Mouse (Mus musculus) heart, adult 11 months (tissue): ENCODE results near the gene C4b.
"Not testable (repeated sequence)": the region's sequence is repeated elsewhere in the genome, so short reads cannot be mapped to it uniquely, and the experiment has no call there.

ENCODE experiments used
- DNase-seq: peaks from one replicate; pipeline ENCODE4 v3.0.0; 2022

C4b gene

GRCm38 (mm10) chr17:34743719-34744118, at the start of gene C4b:
Gene C4b (minus strand): TSS chr17:34743882.
- DNase-seq = peak; percentile 96

DNA sequence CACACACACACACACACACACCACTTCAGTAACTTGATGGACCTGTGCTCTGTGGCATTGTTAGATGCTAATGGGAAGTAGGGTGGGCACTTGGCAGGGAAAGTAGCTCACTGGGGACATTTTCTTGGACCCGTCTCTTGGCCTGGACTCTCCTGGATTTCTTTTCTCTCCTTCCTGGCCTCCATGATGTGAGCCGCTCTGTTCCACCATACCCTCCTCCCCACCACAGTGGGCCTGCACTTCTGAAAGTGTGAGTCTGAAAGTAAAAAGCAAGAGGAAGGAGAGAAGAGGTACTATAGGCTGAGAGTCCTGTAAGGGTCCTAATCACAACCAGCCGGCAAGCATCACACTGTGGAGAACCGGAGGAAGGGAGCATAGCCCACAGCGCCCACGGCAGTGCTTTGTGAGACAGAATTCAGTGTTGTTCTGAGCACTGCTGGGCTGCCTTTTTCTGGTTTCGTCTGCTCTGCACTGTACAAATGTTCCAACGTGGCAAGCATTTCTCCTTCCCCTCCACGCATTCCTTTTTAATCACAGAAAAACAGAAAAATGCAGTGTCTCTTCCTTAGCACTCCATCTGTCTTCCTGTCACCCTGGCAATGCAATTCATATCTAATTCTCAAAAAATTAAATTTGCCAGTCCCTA, 34.1 kb upstream of the C4b start:
- DNase-seq = peak; percentile 59

GRCm38 (mm10) chr17:34761471-34761870, 17.8 kb upstream of the C4b start:
- peak; percentile 91 for DNase-seq

DNA sequence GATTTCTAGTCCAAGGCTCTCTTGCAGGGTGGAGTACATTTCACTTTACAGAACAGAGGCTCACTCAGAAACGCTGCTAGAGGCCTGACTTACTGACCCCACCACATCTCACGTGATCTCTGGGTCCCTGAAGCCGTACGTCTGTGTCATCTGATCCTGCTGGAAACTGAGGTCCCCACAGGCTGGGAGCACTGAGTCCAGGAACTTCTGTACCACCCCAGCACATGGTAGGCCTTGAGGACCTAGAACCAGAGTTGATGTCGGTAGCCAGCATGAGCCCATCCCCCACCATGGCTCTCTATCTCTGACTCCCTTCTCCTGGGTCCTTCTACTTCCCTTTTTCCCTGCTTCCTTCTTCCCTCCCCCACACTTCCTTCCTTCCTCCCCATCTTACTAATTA, 2.8 kb upstream of the C4b start:
- DNase-seq = peak; percentile 96

- peak; percentile 88 for DNase-seq
These were observed 1.5 kb upstream of the C4b start for GRCm38 (mm10) chr17:34745166-34745565.

DNA sequence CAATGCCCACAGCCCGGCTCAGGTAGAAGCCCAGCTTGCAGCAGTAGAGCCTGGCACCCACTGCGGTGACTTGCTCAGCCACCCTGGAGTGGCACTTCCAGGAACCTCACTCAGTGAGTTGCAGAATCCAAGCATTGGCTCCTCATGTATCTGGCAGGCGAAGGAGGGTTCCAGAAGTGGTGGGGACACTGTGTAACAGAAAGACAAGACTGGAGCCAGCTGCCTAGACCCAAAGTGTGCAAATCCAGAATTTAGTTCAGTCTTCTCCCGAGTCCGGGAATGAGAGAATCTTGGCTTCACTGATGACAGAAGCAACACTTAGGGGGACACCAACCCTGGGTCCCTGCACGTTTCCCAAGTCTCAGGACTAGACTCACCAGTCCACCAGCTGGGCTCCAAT, 929 bp upstream of the C4b start:
- peak; percentile 91 for DNase-seq

DNA sequence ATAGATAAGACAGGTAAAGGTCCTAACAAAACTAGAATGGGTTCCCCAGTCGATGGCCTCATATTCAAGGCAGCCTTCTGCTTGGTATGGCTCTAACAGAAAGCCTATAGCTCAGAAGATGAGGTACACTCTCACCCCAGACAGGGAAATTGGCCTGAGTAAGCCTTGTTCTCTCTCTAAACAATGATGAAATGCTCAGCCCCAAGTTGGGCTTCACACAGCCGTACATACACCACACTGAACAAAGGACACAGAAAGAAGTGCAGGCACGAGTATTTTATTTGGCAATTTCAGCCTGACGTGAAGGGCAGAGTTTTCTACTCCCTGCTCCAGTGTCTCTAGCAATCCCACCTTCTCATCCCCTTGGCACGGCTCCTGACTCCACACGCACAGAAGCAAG, 524 bp upstream of the C4b start:
- DNase-seq = no peak

GRCm38 (mm10) chr17:34740280-34740679, 3.4 kb downstream of the C4b start:
- DNase-seq = peak; percentile 89

DNA sequence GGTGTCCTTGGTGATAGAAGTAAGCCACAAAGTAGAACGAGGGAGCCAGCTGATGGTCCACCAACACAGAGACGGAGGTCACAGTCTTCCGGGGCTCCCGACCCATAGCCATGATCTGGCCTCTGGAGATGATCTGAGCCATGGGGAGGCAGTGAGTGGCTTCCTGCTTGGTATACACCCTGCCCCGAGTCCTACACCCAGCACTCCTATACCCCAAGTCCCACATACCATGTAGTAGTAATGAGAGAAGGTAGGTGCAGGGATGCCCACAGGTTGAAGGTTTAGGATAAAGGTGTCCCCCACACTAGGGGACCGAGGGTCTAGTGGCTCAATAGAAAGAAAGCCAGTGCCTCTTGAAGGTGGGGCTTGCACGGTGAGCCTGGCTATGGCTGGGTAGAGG, 4.0 kb downstream of the C4b start:
- DNase-seq = peak; percentile 85

- peak; percentile 83 for DNase-seq
These were observed 6.2 kb downstream of the C4b start for GRCm38 (mm10) chr17:34737466-34737865.

DNA sequence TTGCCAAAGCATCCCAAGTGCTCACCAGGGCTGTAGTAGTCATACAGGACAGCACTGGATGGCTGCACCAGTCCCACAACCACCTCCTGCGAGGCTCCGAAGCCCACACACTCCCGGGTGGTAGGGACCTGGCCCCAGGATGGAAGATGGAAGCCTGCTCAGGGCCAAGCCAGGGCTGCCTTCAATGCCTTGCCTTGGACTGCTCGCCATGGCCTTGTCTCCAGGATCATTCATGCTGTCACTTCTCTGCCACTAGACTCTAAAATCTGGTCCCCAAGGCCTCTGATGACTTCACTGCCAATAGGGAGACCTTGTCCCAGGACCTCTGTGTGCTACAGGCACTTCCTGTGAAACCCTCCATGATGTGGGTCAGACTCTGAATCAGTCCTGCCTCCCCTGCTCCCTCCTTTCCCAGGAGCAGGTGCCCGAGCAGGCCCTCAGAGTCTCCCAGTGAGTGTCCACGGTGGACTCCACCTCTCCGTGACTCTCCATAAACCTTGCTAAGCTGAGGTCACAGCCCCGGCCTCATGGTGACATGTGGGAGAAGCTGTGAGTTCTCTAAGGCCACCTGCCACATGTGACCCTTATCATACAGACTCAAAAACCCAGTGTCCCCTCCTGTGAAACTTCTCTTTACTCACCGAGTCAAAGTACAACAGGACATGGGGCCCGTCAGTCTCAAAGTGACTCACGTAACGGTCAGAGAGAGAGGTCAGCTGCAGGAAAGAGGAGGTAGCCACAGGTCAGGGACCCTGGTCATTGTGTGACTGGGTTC, 13.7 kb downstream of the C4b start:
- not testable (repeated sequence) for DNase-seq

DNA sequence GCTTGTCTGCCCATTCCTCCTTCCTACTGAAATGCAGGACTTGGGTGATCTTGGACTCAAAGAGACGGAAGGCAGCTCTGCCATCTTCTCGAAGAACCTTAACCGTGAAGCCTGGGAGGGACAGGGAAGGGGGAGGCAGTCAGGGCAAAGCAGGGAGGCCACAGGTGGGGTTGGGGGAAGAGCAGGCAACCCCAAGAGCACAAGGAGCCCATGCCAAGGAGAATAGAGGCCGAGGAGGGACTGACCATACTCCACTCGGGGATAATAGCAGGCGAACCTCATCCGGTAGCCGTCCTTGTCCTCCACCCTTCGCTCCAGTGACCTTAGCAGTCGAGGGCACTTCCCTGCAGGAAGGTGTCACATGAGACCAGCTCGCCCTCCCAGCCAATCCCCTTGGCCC, 14.5 kb downstream of the C4b start:
- DNase-seq = peak; percentile 86

- DNase-seq = peak; percentile 72
These were observed 15.8 kb downstream of the C4b start for GRCm38 (mm10) chr17:34727887-34728286.

DNA sequence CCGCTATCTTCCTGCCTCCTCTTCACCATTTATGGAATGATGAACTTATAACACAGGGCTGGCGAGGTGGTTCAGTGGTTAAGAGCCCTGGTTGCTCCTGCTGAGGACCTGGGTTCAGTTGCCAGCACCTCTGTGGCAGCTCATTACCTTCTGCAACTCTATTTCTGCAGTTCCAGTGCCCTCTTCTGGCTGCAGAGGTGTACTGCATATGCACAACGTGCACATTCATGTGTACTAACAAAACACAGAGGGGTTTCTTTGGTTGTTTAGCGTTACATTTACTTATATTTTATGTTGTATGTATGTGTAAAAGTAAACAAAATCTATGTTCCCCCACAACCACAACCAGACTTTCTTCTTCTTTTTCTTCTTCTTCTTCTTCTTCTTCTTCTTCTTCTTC, 20.6 kb downstream of the C4b start:
- no peak for DNase-seq

GRCm38 (mm10) chr17:34722238-34722637, 21.4 kb downstream of the C4b start:
- DNase-seq = not testable (repeated sequence)

DNA sequence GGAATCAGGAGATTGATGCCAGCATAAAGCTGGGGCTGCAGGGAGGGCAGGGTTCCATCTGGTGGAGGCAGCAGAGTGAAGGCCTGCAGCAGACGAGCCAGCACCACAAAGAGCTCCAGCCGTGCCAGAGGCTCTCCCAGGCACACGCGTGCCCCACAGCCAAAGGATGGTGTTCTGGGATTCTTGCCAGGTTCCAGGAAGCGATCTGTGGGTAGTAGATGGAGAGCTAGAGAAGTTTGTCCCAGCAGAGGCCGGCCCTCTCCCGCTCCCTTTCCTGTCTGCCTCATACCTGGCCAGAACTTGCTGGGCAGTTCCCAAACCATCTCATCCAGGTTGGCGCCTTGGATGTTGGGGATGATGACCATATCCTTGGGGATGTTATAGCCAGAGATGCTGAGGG, 23.8 kb downstream of the C4b start:
- not testable (repeated sequence) for DNase-seq

- DNase-seq = no peak
These were observed 26.3 kb downstream of the C4b start for GRCm38 (mm10) chr17:34717401-34717800.

DNA sequence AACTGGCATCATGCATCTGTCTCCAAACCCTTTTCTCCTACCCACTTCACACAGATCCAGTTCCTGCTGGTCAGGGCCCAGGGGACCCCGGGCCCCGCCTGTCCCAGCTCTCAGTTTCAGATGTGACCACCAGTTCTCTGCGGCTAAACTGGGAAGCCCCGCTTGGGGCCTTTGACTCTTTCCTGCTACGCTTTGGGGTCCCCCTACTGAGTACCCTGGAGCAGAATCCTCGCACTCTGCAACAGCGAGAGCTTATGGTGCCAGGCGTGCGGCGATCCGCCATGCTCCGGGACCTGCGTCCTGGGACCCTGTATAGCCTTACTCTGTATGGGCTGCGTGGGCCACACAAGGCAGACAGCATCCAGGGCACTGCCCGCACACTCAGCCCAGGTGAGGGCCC, 27.4 kb downstream of the C4b start:
- no peak for DNase-seq

DNA sequence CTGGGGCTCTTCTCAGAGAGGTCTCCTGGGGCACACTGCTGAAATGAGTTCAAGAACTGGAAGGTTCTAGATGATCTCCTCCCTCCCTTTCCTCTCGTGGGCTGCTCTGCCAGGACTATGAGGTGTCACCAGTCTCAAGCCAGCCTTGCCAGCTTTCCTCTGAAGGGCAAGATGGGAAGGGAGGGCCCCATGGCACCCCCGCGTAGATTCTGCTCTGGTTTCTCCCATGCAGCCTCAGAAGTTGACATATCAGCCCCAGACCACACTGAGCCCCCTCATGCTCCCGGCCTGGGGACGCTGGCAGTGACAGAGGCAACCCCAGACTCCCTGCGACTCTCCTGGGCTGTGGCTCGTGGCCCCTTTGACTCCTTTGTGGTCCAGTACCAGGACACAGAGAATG, 28.2 kb downstream of the C4b start:
- DNase-seq = not testable (repeated sequence)

DNA sequence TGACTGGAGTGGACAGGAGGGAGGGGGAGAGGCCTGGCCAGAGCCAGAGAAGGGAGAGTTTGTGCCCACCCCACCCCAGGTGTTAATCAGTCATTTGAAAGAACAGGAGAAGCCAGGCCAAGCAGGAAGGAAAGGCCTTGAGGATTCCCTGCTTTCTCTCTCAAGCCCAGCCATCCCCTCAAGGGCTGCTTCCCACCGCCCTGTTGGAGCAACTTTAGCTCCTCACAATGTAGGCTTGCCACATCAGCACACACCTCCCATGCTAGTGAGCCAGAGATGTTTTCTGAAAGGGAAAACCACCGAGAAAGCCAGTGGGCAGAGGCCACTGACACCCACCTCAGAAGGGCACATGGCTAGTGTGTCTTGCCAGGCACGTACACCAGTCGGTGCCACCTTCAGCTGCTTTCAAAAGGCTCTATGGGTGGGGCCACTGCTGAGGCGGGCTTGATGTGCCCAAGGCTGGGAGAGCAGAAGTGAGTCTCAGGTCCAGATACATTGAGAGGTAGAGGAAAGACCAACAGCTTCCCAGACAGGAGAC, 28.7 kb downstream of the C4b start:
- DNase-seq = not testable (repeated sequence)

DNA sequence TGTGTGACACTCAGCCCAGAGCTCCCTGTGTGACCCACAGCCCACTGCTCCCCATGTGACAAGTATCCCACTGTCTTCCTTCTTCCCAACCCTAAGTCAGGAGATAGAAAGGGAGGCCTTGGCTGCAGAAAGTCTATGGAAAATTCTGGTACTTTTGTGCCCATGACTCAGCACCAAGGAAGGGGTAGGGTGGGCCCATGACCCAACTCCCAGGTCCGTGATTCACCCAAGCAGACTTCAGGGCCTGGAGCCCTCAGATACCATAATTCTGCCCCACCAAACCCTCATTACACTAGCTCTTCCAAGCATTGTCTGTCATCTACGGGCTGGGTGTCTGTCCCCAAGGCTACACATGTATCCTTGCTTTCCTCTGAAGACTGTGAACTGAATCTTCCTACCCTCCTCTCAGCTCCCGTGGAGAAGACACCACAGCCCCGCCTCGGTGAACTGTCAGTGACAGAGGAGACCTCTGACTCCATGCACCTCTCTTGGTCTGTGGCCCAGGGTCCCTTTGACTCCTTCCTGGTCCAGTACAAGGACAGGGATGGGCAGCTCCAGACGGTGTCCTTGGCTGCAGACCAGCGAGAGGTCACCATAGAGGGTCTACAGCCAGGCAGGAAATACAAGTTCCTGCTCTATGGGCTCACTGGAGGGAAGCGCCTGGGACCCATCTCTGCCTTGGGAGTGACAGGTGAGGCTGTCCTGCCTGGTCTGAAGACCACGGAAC, 29.3 kb downstream of the C4b start:
- DNase-seq = not testable (repeated sequence)

- peak; percentile 94 for DNase-seq
These were observed 30.7 kb downstream of the C4b start for GRCm38 (mm10) chr17:34712951-34713350.

GRCm38 (mm10) chr17:34706476-34706875, 37.2 kb downstream of the C4b start:
- not testable (repeated sequence) for DNase-seq

GRCm38 (mm10) chr17:34700671-34701071, 43.0 kb downstream of the C4b start:
- no peak for DNase-seq
